Mouse (Mus musculus) liver, embryonic 12.5 days (tissue): Measurements from ENCODE around the gene Izumo4. TPM values are rescaled to one million over a fixed set of nuclear protein-coding genes. Genes with fewer than 3 reads are reported as not detected.

Experiments
- ATAC-seq: fragments of 200-750 bp; cut with Nextera tagmentation; 2 replicates; pipeline ENCODE4 v1.8.0; 2017; ENCODE audit warnings: moderate number of reproducible peaks, mild to moderate bottlenecking, moderate library complexity
- H3K27ac ChIP-seq: fragments of 300-500 bp; sonication (generic); 2 replicates; pipeline ENCODE4 v1.5.1; 2016; ENCODE audit warnings: mild to moderate bottlenecking
- H3K27me3 ChIP-seq: fragments of 300-500 bp; sonication (generic); replicated peaks from 2 replicates; pipeline ENCODE4 v1.6.1; 2016; ENCODE audit warnings: mild to moderate bottlenecking, moderate library complexity
- H3K36me3 ChIP-seq: fragments of 300-500 bp; sonication (generic); 2 replicates; pipeline ENCODE4 v1.6.1; 2016; ENCODE audit warnings: mild to moderate bottlenecking, moderate library complexity
- H3K4me1 ChIP-seq: fragments of 300-500 bp; sonication (generic); 2 replicates; pipeline ENCODE4 v1.6.1; 2016
- H3K4me2 ChIP-seq: fragments of 300-500 bp; sonication (generic); 2 replicates; pipeline ENCODE4 v1.6.1; 2016; ENCODE audit warnings: mild to moderate bottlenecking, moderate library complexity
- H3K4me3 ChIP-seq: fragments of 300-500 bp; sonication (generic); 2 replicates; pipeline ENCODE4 v1.5.1; 2016; ENCODE audit warnings: mild to moderate bottlenecking, moderate library complexity
- H3K9ac ChIP-seq: fragments of 300-500 bp; sonication (generic); 2 replicates; pipeline ENCODE4 v1.6.1; 2016; ENCODE audit warnings: mild to moderate bottlenecking, moderate library complexity
- H3K9me3 ChIP-seq: fragments of 300-500 bp; sonication (generic); replicated peaks from 2 replicates; pipeline ENCODE4 v1.6.1; 2016; ENCODE audit warnings: mild to moderate bottlenecking, moderate library complexity
- WGBS: fragments of 180-500 bp; shearing (Covaris S2); methylation state at CpG from one replicate; pipeline ENCODE4 v1.1.7; 2016; ENCODE audit not compliant: insufficient replicate concordance; 5-methylcytosine and 5-hydroxymethylcytosine counted together
- polyA plus RNA-seq: library from polyadenylated mRNA; unstranded; fragments of >200 nt; fragmentation: Nextera tagmentation; extraction: Ambion mirVana; gene quantifications from 2 replicates; pipeline ENCODE4 v1.2.1, GENCODE M21; 2016

Izumo4 gene
- polyA plus RNA-seq, 1 experiment from 2014 or later = 10.6 TPM

- peak; percentile 70 for ATAC-seq
- H3K9me3 ChIP-seq = no peaks in the 10 kb centered on the region
- peak overlapping the region; percentile 57 for H3K27ac ChIP-seq
- peak overlapping the region; percentile 25; the same call in 1 of the 2 replicates for H3K4me2 ChIP-seq
- 0 out of 2 replicates have a peak, but pooled peaks cover 1% of the 10 kb centered on the region for H3K27me3 ChIP-seq
- 0 out of 2 replicates have a peak overlapping the region, but pooled peaks have one; percentile 9 for H3K9ac ChIP-seq
- peaks cover 47% of the 10 kb centered on the region for H3K4me1 ChIP-seq
- H3K36me3 ChIP-seq = 0 out of 2 replicates have a peak, but pooled peaks cover 6% of the 10 kb centered on the region
- 27% methylated on average over 5 of the region's 5 CpGs for WGBS
- no peak overlapping the region for H3K4me3 ChIP-seq
Observed at GRCm38 (mm10) chr10:80744262-80744661, 42.3 kb downstream of the Izumo4 start.

- no peak overlapping the region for H3K9ac ChIP-seq
- 6% methylated on average over 3 of the region's 3 CpGs for WGBS
- H3K4me1 ChIP-seq = peaks cover 43% of the 10 kb centered on the region
- no peak overlapping the region for H3K27ac ChIP-seq
- ATAC-seq = no peak
- H3K27me3 ChIP-seq = 0 out of 2 replicates have a peak, but pooled peaks cover 6% of the 10 kb centered on the region
- no peak overlapping the region for H3K4me2 ChIP-seq
- H3K9me3 ChIP-seq = no peaks in the 10 kb centered on the region
- no peak overlapping the region for H3K4me3 ChIP-seq
- H3K36me3 ChIP-seq = no peaks in the 10 kb centered on the region
Observed at GRCm38 (mm10) chr10:80747410-80747809, 45.4 kb downstream of the Izumo4 start.

GRCm38 (mm10) chr10:80748609-80749008 lies 46.6 kb downstream of the Izumo4 start:
- no peak overlapping the region for H3K4me3 ChIP-seq
- H3K9me3 ChIP-seq = no peaks in the 10 kb centered on the region
- 8% methylated on average over 6 of the region's 6 CpGs for WGBS
- no peak for ATAC-seq
- H3K9ac ChIP-seq = no peak overlapping the region
- 0 out of 2 replicates have a peak, but pooled peaks cover 6% of the 10 kb centered on the region for H3K27me3 ChIP-seq
- H3K4me1 ChIP-seq = peaks cover 39% of the 10 kb centered on the region
- H3K36me3 ChIP-seq = no peaks in the 10 kb centered on the region
- no peak overlapping the region for H3K4me2 ChIP-seq
- no peak overlapping the region for H3K27ac ChIP-seq

- peak overlapping the region; percentile 35 for H3K4me3 ChIP-seq
- H3K4me2 ChIP-seq = peak overlapping the region; percentile 72
- 0 out of 2 replicates have a peak, but pooled peaks cover 6% of the 10 kb centered on the region for H3K27me3 ChIP-seq
- H3K36me3 ChIP-seq = no peaks in the 10 kb centered on the region
- peaks cover 38% of the 10 kb centered on the region for H3K4me1 ChIP-seq
- ATAC-seq = no peak
- H3K27ac ChIP-seq = peak overlapping the region; percentile 66
- WGBS = 2% methylated on average over 16 of the region's 16 CpGs
- H3K9ac ChIP-seq = peak overlapping the region; percentile 57
- no peaks in the 10 kb centered on the region for H3K9me3 ChIP-seq
Observed at GRCm38 (mm10) chr10:80751188-80751832, 49.3 kb downstream of the Izumo4 start.

GRCm38 (mm10) chr10:80752079-80752625 lies 50.2 kb downstream of the Izumo4 start:
- H3K27me3 ChIP-seq = 0 out of 2 replicates have a peak, but pooled peaks cover 6% of the 10 kb centered on the region
- peak overlapping the region; percentile 35 for H3K4me3 ChIP-seq
- peaks cover 47% of the 10 kb centered on the region for H3K4me1 ChIP-seq
- peak overlapping the region; percentile 72 for H3K4me2 ChIP-seq
- H3K27ac ChIP-seq = peak overlapping the region; percentile 66
- H3K9ac ChIP-seq = peak overlapping the region; percentile 57; the same call in 1 of the 2 replicates
- no peaks in the 10 kb centered on the region for H3K9me3 ChIP-seq
- ATAC-seq = peak; percentile 76
- no peaks in the 10 kb centered on the region for H3K36me3 ChIP-seq
- WGBS = 4% methylated on average over 6 of the region's 6 CpGs

GRCm38 (mm10) chr10:80754594-80755290 lies 52.8 kb downstream of the Izumo4 start, which contains the start of gene Dot1l:
Gene Dot1l (plus strand): TSS chr10:80755206.
- WGBS = 1% methylated on average over 55 of the region's 57 CpGs
- peak; percentile 90 for ATAC-seq
- peaks cover 73% of the 10 kb centered on the region for H3K4me1 ChIP-seq

More at GRCm38 (mm10) chr10:80754594-80755290, 52.8 kb downstream of the Izumo4 start, which contains the start of gene Dot1l:
- Histone ChIP-seq H3K27me3 (no peaks in the 10 kb centered on the region), H3K4me3 (peak within 1 kb of the TSS; percentile 97), H3K9me3 (no peaks in the 10 kb centered on the region), H3K9ac (peak within 1 kb of the TSS; percentile 96), H3K36me3 (0 out of 2 replicates have a peak, but pooled peaks cover 2% of the 10 kb centered on the region), H3K4me2 (peak within 1 kb of the TSS; percentile 87), H3K27ac (peak within 1 kb of the TSS; percentile 87)

Other genes starting within 250 kb of the Izumo4 start
- gene Onecut3, start 207.3 kb upstream of the Izumo4 start, polyA plus RNA-seq = 0.29 and 0.33 TPM in 2 replicates
- gene Atp8b3, start 163.1 kb upstream of the Izumo4 start, polyA plus RNA-seq = 0.02 and 0.08 TPM in 2 replicates
- 23.2 and 23.9 TPM in 2 replicates for gene Rexo1, start 140.6 kb upstream of the Izumo4 start, polyA plus RNA-seq
- gene Klf16, start 124.9 kb upstream of the Izumo4 start, polyA plus RNA-seq = 24.0 and 24.7 TPM in 2 replicates
- gene Abhd17a, start 111.8 kb upstream of the Izumo4 start, polyA plus RNA-seq = 86.4 and 88.9 TPM in 2 replicates
- gene Scamp4, start 99.3 kb upstream of the Izumo4 start, polyA plus RNA-seq = 63.3 and 65.2 TPM in 2 replicates
- 7.0 and 7.4 TPM in 2 replicates for gene Adat3, start 99.3 kb upstream of the Izumo4 start, polyA plus RNA-seq
- gene Gm49322, start 96.2 kb upstream of the Izumo4 start, polyA plus RNA-seq = 2.6 and 3.0 TPM in 2 replicates
- 106 TPM in 2 replicates for gene Csnk1g2, start 79.3 kb upstream of the Izumo4 start, polyA plus RNA-seq
- 26.0 and 27.3 TPM in 2 replicates for gene Btbd2, start 45.1 kb upstream of the Izumo4 start, polyA plus RNA-seq
- 124 and 125 TPM in 2 replicates for gene Mknk2, start 24.1 kb upstream of the Izumo4 start, polyA plus RNA-seq
- 43.9 and 45.3 TPM in 2 replicates for gene Mob3a, start 207 bp upstream of the Izumo4 start, polyA plus RNA-seq
- 36.5 and 38.2 TPM in 2 replicates for gene Ap3d1, start 40.1 kb downstream of the Izumo4 start, polyA plus RNA-seq
- 15.7 TPM in 2 replicates for gene Dot1l, start 53.0 kb downstream of the Izumo4 start, polyA plus RNA-seq
- 53.5 and 54.1 TPM in 2 replicates for gene Sf3a2, start 96.0 kb downstream of the Izumo4 start, polyA plus RNA-seq
- gene Plekhj1, start 96.4 kb downstream of the Izumo4 start, polyA plus RNA-seq = 134 and 137 TPM in 2 replicates
- gene Amh, start 103.1 kb downstream of the Izumo4 start, polyA plus RNA-seq = 0.07 TPM in 1 of 2 replicates, not detected in the other
- gene Jsrp1, start 111.3 kb downstream of the Izumo4 start, polyA plus RNA-seq = 0.18 and 0.46 TPM in 2 replicates
- gene Oaz1, start 124.5 kb downstream of the Izumo4 start, polyA plus RNA-seq = 1,528 and 1,635 TPM in 2 replicates
- gene Lingo3, start 141.9 kb downstream of the Izumo4 start, polyA plus RNA-seq = not detected in 2 replicates
- 235 and 245 TPM in 2 replicates for gene Lsm7, start 153.0 kb downstream of the Izumo4 start, polyA plus RNA-seq
- 66.1 and 70.5 TPM in 2 replicates for gene Sppl2b, start 153.1 kb downstream of the Izumo4 start, polyA plus RNA-seq
- 0.04 and 0.05 TPM in 2 replicates for gene Tmprss9, start 169.7 kb downstream of the Izumo4 start, polyA plus RNA-seq
- gene Timm13, start 198.8 kb downstream of the Izumo4 start, polyA plus RNA-seq = 271 and 301 TPM in 2 replicates
- 23.1 and 23.6 TPM in 2 replicates for gene Lmnb2, start 216.1 kb downstream of the Izumo4 start, polyA plus RNA-seq
- gene Gadd45b, start 227.9 kb downstream of the Izumo4 start, polyA plus RNA-seq = 1.6 and 2.0 TPM in 2 replicates